Mouse (Mus musculus): ENCODE measurements around the gene Prkcq.
A peak's percentile ranks its signal among the peaks of the same experiment; 100 is the strongest.
"Not testable (repeated sequence)": the region's sequence is repeated elsewhere in the genome, so short reads cannot be mapped to it uniquely, and the experiment has no call there.

Prkcq gene

GRCm38 (mm10) chr2:11322396-11322795 is 150.5 kb downstream of the Prkcq start:
- no peak for DNase-seq (ENCODE audit: low read depth, low spot score)
- no peaks in the 10 kb centered on the region for H3K36me3 ChIP-seq (ENCODE audit: control insufficient read depth, insufficient read depth, low read length, poor library complexity, severe bottlenecking)
- no peaks in the 10 kb centered on the region; the same call in 1 of the 2 replicates for H3K27me3 ChIP-seq (ENCODE audit: control insufficient read depth, insufficient read depth, low read length, poor library complexity, severe bottlenecking)

GRCm38 (mm10) chr2:11327280-11327679 is 155.4 kb downstream of the Prkcq start:
- H3K27me3 ChIP-seq (ENCODE audit: control insufficient read depth, insufficient read depth, low read length, poor library complexity, severe bottlenecking) = no peaks in the 10 kb centered on the region; the same call in 1 of the 2 replicates
- no peaks in the 10 kb centered on the region for H3K36me3 ChIP-seq (ENCODE audit: control insufficient read depth, insufficient read depth, low read length, poor library complexity, severe bottlenecking)
- no peak for DNase-seq (ENCODE audit: low read depth, low spot score)

GRCm38 (mm10) chr2:11329407-11330224 is 157.7 kb downstream of the Prkcq start:
- Histone ChIP-seq H3K36me3 (ENCODE audit: control insufficient read depth, insufficient read depth, low read length, poor library complexity, severe bottlenecking) (no peaks in the 10 kb centered on the region), H3K27me3 (ENCODE audit: control insufficient read depth, insufficient read depth, low read length, poor library complexity, severe bottlenecking) (no peaks in the 10 kb centered on the region; the same call in 1 of the 2 replicates)
- DNase-seq (ENCODE audit: low read depth, low spot score) = no peak

GRCm38 (mm10) chr2:11331528-11332446 is 159.9 kb downstream of the Prkcq start:
- no peaks in the 10 kb centered on the region for H3K27me3 ChIP-seq (ENCODE audit: control insufficient read depth, insufficient read depth, low read length, poor library complexity, severe bottlenecking)
- peak; percentile 93 for DNase-seq (ENCODE audit: low read depth, low spot score)
- no peaks in the 10 kb centered on the region for H3K36me3 ChIP-seq (ENCODE audit: control insufficient read depth, insufficient read depth, low read length, poor library complexity, severe bottlenecking)

GRCm38 (mm10) chr2:11332469-11332868 is 160.6 kb downstream of the Prkcq start:
- H3K27me3 ChIP-seq (ENCODE audit: control insufficient read depth, insufficient read depth, low read length, poor library complexity, severe bottlenecking) = no peaks in the 10 kb centered on the region
- DNase-seq (ENCODE audit: low read depth, low spot score) = peak; percentile 73
- H3K36me3 ChIP-seq (ENCODE audit: control insufficient read depth, insufficient read depth, low read length, poor library complexity, severe bottlenecking) = no peaks in the 10 kb centered on the region

- H3K27me3 ChIP-seq (ENCODE audit: control insufficient read depth, insufficient read depth, low read length, poor library complexity, severe bottlenecking) = no peaks in the 10 kb centered on the region
- peak; percentile 78 for DNase-seq (ENCODE audit: low read depth, low spot score)
- H3K36me3 ChIP-seq (ENCODE audit: control insufficient read depth, insufficient read depth, low read length, poor library complexity, severe bottlenecking) = no peaks in the 10 kb centered on the region
Observed at GRCm38 (mm10) chr2:11333301-11334017, 161.6 kb downstream of the Prkcq start.

- DNase-seq (ENCODE audit: low read depth, low spot score) = no peak
- H3K36me3 ChIP-seq (ENCODE audit: control insufficient read depth, insufficient read depth, low read length, poor library complexity, severe bottlenecking) = no peaks in the 10 kb centered on the region
- H3K27me3 ChIP-seq (ENCODE audit: control insufficient read depth, insufficient read depth, low read length, poor library complexity, severe bottlenecking) = no peaks in the 10 kb centered on the region
Observed at GRCm38 (mm10) chr2:11336320-11336719, 164.4 kb downstream of the Prkcq start.

- Histone ChIP-seq H3K36me3 (ENCODE audit: control insufficient read depth, insufficient read depth, low read length, poor library complexity, severe bottlenecking) (no peaks in the 10 kb centered on the region), H3K27me3 (ENCODE audit: control insufficient read depth, insufficient read depth, low read length, poor library complexity, severe bottlenecking) (no peaks in the 10 kb centered on the region)
- peak; percentile 26 for DNase-seq (ENCODE audit: low read depth, low spot score)
Observed at GRCm38 (mm10) chr2:11338931-11339839, 167.3 kb downstream of the Prkcq start.

GRCm38 (mm10) chr2:11344691-11345090 is 172.8 kb downstream of the Prkcq start:
- Histone ChIP-seq H3K27me3 (ENCODE audit: control insufficient read depth, insufficient read depth, low read length, poor library complexity, severe bottlenecking) (no peaks in the 10 kb centered on the region), H3K36me3 (ENCODE audit: control insufficient read depth, insufficient read depth, low read length, poor library complexity, severe bottlenecking) (no peaks in the 10 kb centered on the region)
- no peak for DNase-seq (ENCODE audit: low read depth, low spot score)

GRCm38 (mm10) chr2:11346419-11346818 is 174.5 kb downstream of the Prkcq start:
- H3K36me3 ChIP-seq (ENCODE audit: control insufficient read depth, insufficient read depth, low read length, poor library complexity, severe bottlenecking); DNase-seq (ENCODE audit: low read depth, low spot score); H3K27me3 ChIP-seq (ENCODE audit: control insufficient read depth, insufficient read depth, low read length, poor library complexity, severe bottlenecking): not testable (repeated sequence)

GRCm38 (mm10) chr2:11347791-11348190 is 175.9 kb downstream of the Prkcq start:
- Histone ChIP-seq H3K27me3 (ENCODE audit: control insufficient read depth, insufficient read depth, low read length, poor library complexity, severe bottlenecking) (no peaks in the 10 kb centered on the region), H3K36me3 (ENCODE audit: control insufficient read depth, insufficient read depth, low read length, poor library complexity, severe bottlenecking) (no peaks in the 10 kb centered on the region)
- DNase-seq (ENCODE audit: low read depth, low spot score) = no peak
